Mouse (Mus musculus): ENCODE results near the gene Cdh13.

Gene Cdh13

DNA sequence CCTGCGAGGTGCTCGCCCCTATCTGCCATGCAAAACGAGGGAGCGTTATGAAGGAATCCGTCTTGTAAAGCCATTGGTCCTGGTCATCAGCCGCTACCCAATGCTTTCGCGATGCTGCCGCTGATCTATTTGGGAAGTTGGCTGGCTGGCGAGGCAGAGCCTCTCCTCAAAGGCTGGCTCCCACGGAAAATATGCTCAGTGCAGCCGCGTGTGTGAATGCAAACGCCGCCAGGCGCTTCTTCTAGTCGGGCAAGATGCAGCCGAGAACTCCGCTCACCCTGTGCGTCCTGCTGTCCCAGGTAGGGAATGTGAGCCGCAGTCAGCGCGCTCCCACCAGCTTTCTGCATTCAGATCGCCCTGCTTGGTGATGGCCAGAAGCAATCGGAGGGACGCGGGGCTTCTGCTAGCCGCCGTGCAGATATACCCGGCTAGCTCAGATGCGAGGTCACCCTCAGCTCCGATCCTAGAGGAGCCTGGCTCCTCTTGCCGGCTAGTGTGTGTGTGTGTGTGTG lies at the start of gene Cdh13:
TSS of gene Cdh13 (plus strand) at position 134 of the 512 bp plus-strand sequence.
- DNase-seq (ENCODE audit: low spot score): no peak

DNA sequence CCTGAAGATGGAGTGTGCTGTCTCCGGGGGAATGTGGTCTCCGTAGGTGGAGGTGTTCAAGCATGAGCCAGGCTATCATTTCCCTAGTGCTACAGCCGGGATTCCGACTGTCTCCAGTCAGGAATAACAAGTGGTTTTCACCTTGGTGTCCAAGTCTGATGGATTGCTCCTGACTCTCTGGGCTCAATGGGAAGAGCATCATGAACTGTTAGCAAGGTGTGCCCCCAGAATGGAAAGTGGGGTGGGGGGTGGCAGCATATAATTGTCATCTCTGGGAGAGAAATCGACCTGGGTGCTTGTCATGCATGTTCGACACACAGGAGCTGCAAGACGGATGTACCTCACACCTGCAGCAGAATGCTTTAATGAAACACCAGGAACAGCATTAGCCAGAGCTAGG lies 47.9 kb upstream of the Cdh13 start:
- DNase-seq (ENCODE audit: low spot score): no peak

DNA sequence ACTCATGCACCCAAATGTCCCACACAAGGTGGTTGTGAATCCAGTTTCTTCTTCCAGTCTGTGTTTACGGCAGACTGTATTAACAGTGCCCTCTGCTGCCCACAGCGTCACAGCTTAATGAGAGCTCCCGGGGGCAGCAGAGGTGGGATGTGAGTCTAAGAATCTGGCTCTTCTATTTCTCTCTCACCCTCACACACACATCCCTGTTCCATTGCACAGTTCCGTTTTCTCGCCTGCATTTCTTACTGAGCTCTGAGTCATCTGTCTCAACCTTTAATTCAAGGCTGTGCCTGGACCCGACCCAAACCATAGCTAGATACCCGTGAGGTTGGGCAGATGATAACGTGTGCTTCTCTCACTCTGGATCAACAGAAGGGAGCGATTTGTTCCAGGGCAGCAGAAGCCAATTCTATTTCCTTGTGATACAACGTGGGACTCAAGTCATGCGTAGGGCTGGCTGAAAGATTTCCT lies 46.3 kb upstream of the Cdh13 start:
- no peak for DNase-seq (ENCODE audit: low spot score)

DNA sequence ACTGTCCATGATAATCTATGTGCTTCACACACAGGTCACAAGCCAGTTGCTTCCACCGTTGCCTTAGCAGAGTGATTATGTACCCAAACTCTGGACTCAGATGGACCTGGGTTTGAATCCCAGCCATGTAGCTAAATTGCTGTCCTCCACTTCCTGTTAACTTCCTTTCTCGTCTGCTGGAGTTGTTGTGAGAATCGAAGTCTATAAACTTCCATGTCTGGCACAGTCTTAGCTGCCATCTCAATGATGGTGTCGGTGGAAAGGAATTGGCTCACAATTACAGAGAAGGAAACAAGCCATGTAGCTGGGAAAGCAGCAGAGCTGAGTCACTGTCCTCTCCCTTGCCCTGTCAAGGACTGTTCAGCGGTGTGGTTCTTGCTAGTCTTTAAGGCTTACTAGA lies 45.4 kb upstream of the Cdh13 start:
- no peak for DNase-seq (ENCODE audit: low spot score)

DNA sequence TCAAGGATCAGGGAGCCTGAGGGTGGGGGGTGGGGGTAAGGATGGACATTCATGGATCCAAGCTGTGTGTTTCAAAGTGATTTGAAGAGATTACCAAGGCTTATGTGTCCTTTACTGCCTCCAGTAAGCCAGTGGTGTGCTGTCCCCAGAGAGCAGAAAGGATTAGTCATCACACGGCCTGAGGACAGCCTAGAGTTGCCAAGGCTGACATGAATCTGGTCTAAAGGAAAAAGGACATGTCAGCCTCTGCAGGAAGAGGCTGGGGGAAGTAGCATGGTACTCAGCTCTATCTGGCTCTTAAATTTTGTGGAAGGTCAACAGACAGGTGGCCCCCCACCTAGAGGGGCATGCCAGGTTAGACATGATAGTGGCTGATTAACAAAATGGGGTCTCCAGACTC lies 44.3 kb upstream of the Cdh13 start:
- no peak for DNase-seq (ENCODE audit: low spot score)

DNA sequence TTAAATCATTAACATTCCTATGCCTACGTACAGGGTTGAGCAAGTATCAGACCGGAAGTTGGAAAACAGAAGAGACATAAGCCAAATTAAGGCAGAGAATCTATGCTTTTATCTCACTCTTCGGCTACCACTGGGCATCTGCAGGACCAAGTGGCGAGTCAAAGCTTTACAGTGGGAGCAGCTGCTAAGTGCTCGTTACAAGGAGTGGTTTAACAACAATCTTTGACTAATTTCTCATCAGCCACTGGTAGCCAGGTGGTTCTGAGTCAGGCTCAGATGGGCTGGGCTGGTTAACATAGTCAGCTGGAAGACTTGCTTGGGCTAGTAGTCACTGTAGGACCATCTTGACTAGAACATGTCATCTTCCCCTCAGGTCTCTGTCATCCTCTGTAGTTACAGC lies 34.2 kb upstream of the Cdh13 start:
- no peak for DNase-seq (ENCODE audit: low spot score)

DNA sequence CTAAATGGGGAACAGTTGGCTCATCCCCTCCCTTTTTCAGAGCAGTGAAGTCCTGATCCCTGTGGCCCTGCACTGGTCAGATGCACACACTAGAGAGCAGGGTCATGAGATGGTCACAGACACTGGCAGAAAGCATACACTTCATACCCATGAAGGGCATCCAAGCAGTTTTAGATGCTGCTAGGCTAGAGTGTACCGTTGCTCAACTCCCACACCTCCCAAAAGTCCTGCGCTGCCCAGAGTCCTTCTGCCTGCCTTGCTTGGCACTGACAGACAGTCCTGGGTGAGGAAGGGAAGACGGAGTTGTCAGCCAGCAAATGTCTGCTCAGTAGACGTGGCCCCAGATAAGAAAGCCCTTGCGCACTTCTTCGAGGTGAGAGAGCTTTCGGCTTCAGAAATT lies 33.6 kb upstream of the Cdh13 start:
- DNase-seq (ENCODE audit: low spot score): no peak

DNA sequence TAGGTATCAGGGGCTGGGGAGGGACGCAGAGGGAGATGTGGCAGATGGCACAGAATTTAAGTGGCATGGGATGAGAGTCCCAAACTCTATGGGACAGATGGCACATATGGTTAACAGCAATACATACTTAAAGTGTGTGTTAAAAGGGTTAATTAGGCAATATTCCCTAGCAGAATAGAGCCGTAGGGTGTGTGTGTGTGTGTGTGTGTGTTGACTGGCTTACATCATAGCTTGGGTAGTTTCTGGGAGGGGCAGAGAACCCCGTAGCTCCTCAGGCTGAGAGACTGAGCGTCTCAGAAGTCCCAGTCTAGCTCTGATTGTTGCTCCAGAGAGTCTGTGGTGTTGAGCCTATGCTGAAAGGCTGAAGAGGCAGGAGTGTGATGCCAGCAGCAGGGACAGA lies 20.4 kb upstream of the Cdh13 start:
- DNase-seq (ENCODE audit: low spot score): no peak

DNA sequence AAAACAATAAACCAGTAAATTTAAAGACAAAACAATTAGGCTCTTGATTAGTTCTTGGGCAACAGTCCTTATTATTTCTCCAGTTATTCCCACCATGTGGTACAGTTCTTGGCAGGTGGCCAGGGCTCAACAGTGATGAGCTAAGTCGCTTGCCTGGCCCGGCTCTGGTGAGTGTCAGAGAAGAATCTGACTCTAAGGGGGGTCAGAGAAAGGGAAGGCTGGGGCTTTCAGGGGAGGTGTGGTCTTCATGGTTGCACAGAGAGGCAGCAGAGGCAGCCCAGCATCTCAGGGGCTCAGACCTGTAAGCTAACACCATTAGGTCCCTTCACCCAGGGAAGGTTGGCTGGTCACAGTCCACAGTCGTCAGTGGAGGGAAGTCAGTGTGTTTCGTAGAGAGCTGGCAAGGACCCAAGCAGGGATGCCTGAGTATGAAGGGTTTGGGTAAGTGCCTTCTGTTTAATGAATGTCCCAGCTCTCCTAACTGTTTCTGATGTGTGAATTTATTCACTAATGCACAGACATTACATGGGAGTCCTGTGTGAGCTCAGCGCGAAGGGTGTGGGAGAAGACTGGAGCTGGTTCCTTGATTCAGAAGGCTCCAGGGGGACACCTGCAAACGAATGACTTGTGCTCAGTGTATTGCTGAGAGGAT lies 12.7 kb upstream of the Cdh13 start:
- DNase-seq (ENCODE audit: low spot score): no peak

DNA sequence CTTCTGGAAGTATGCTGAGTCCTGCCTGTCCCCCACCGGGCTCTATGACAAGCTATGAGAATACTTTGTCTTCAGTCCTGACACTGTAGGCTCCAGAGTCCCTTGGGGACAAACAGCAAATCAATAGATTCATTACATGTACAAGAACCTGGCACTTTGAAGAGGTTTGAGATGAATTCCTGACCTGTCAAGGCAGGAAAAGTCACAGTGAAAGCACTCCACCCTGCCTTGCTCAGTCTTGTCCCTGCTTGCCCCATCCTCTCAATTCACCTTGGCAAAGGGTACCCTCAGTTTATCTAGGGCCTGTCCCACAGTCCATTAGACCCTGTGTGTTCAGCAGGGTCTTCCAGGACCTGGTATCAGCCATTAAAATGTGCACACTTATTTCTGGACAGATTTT lies 11.0 kb upstream of the Cdh13 start:
- no peak for DNase-seq (ENCODE audit: low spot score)

DNA sequence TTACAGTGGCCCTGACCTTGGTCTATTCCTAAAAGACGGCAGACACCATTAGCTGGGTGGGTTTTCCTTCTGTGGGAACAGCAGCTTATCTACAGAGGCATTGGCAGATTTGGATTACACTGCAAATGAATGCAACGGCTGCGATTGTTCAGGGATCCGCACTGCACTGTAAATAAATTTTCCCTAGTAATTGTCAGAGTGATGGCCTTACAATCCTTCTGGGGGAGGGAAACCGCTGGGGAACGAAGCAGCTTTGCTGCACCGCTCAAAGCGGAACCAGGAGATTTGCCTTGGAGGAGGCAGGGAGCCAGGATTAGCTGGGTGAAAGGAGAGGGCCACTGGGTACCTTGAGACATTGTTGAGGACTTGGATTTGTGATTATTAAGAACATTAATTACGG lies 9.3 kb upstream of the Cdh13 start:
- no peak for DNase-seq (ENCODE audit: low spot score)

DNA sequence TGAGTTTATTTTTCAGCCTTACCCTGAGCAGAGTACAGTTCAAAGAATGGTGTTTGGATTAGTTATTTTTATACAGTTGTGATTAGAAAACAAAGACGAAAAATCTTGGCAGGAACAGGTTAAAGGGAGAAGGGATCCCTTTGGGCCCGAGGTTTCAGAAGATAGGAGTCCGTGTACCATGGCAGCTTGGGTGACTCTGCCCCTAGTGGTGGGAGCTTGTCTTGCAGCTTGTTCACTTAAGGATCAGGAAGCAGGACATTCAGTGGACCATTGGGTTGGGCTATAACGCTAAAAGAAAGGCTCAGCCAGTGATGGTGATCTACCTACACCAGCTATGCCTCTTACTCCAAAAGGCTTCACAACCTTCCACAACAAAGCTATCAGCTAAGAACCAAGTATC lies 8.8 kb upstream of the Cdh13 start:
- DNase-seq (ENCODE audit: low spot score): peak; percentile 41

DNA sequence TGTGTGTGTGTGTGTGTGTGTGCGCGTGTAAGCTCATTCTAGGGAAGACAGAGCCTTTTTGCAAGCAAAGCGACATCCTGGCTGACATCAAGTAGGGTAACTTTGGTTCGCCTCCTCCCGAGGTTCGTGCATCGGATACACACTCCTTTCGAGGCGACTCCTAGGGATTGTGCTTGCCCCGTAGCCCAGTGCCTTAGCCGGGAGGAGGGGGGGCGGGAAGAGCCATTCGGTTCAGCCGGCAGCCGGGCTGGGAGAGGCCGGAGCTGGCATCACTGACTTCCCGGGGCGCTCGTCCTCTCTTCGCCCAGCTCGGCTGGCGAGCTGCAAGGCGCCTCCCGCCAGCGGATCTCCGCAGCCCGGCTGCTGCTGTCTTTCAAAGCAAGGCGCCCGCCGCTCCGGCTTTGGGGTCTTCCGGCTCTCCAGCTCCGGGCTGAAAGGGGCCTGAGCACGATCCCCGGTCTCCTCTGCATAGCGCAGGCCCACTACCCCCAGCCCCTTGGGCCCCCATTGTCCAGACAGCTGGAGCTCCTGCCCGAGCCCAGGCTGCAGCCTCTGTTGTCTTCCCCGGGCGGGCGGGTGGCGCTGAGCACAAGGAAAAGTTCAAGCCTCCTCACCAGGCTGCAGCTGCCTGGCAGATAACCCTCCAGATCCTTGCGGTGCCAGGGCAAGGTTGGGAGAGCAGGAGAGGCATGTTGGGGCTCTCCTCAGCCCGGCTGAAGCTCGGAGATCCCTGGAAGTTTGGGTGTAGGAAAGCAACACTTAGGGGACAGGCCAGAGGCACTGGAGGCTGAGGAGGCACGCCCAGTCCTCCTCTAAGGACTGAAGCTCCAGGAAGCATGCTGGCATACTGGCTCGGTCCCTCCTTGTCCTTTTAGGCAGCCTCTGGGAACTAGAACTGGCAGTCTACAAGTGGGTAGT lies 838 bp downstream of the Cdh13 start:
- DNase-seq (ENCODE audit: low spot score): no peak

DNA sequence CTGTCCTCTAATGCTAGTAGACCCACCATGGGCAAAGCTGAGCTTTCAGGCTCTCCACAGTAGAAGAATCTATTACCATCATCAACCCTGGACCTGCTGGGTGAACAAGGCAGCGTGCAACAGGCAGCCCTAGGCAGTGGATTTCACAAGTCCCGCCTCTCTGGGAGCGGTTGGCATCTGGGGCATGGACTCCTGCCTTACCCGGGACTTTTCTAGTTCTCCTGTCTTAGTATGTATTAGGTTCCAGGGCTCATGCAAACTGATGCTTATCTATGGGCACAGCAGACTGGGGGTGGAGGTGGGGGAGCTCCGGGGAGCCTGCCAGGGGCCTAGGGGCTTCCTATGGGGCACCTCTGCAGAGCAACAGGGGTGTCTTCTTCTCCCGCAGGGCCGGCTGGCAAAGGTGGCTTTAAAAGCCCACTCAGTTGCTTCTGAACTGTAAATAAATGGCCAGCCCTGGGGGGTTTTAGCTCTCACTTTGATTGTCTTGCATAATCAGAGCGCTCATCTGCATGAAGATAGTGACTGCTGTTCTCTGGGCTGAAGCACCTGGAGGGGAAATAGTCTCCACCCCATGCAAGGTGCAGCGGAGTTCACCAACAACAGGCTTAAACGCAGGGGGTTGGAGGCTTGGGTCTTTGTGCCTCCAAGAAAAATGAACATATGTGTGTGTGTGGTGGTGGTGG lies 2.2 kb downstream of the Cdh13 start:
- DNase-seq (ENCODE audit: low spot score): no peak

DNA sequence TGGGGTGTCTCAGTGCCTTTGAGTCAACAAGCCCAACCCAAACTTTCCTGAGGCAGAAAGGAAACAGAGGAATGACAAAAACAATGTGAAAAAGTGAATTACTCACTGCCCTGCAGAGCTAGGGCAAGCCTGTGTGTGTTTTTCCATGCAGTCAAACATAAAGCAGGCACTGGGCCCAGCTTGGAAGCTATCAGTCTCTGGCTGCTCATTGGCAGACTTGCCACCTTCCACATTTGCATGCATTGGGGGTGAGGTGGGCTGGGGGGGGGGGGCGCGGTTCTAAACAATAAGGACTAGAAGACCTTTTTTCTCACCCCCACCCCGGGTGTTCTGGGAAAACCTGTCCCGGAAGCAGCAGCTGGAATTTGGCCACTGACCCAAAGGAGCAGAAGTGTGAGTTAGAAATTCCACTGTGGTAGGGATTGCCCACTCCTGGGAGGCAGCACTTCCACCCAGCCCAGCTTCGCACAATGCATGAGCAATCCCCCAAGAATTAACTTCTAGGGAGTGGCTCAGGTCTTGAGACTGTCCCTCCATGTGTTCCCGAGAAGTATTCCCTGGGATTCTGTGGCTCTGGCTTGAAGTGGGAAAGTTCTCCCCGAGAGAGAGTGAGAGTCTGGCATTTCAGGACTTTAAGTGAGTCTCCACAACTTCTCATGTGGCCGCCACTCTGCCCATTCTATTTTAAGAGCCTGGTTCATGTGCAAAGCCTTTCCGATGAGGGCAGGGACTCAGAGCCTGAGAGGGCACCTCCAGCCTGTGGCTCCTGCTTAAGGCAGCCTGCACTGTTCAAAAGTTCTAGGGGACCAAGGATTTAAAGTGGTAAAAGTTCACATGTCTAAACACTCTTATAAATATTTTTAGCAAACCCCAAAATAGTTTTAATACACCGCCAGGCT lies 3.0 kb downstream of the Cdh13 start:
- DNase-seq (ENCODE audit: low spot score): peak; percentile 56

DNA sequence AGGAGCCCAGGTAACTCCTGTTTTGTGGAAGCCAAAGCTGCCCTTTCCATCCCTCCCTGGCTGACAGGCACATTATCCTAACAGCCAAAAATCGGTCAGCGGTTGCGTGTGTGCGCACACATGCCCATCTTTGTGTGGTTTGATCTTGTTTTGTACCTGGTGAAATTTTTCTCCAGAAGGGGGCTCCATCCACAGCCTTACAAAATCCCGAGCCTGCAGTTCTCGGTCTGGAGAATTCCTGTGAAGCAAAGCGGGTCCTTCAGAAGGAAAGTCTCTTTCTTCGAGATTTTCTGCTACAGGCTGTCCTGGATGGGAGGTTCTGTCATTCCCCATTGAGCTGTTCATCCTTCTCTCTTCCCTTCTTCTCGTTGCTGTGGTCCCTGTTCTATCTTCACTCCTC lies 4.0 kb downstream of the Cdh13 start:
- DNase-seq (ENCODE audit: low spot score): no peak

DNA sequence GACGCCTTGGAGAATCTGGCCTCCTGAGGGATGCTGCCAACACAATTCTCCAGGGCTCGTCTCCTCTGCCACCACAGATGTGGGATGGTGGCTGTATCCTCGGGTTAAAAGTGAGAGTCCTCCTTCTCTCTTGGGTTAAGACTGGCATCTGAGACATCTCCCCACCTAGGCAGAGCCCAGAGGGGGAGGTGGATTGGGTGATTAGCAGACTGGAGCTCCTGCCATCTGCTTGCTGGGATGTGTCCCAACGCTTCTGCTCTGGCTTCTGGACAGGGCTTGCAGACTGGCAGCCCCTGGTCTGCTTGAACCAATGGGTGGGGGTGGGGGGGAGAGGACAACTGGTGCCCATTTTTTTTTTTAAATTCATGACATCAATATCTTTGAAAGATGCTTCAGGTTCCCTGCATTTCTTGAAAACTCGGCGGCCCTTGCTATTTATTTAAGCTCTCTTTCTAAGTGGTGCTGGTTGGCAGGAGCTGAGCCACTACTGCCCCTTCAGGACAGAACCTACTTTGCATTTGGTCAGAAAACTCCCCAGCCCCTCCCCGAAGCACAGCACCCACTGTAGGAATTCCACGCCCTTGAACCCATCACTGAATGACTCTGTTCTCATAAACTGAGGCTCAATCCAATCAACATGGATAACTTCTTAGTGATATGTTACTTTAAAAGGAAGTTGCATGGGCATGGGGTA lies 4.9 kb downstream of the Cdh13 start:
- DNase-seq (ENCODE audit: low spot score): no peak

DNA sequence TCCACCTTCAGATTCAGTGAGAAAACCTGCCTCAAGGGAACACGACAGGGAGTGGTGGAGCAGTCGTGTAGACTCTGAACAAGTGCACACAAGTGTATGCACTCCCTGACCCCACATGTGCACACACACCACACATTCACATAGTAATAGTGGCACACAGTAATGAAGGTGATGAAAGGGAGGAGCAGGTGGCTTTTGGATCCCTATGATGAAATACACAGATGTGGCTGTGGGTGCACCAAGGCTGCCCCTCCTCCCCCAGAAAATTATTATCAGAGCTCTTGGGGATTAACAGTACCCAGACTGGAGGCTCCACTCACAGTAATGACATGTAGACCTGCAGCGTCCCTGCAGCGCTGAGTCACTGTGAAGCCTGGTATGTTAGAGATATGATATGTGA lies 5.6 kb downstream of the Cdh13 start:
- no peak for DNase-seq (ENCODE audit: low spot score)

DNA sequence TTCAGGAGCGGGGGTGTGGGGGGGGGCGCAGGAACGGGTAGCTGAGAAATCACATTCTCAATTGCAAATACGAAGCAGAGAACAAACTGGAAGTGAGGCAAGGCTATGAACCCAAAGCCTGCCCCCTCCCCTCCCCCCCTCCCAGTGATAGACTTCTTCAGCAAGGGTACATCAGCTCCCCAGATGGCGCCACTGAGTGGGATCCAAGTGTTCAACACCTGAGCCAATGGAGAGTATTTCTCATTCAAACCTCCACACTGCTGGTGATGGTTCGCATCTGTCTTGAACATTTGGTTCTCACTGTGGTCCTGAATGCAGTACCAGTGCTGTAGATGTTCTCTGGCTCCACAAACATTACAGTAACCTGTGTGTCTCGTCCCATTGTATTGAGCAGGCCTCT lies 6.0 kb downstream of the Cdh13 start:
- no peak for DNase-seq (ENCODE audit: low spot score)

DNA sequence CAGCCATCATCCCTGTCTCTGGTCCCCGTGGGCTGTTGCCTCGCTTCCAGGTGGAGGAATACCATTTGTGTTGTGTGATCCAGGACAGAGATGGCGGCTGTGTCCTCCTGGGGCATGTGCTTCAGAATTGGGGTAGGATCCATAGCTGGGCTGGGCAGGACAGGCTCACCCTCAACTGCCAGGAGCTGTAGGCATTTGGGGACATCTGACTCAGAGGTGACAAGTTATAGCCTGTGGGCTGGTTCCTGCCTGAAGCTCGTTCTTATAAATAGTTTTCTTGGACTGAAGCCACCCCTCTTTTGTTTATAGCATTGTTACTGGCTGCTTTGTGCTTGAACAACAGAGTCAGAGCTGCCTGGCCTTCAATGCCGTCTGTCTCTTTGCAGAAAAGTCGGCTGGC lies 6.7 kb downstream of the Cdh13 start:
- DNase-seq (ENCODE audit: low spot score): no peak

DNA sequence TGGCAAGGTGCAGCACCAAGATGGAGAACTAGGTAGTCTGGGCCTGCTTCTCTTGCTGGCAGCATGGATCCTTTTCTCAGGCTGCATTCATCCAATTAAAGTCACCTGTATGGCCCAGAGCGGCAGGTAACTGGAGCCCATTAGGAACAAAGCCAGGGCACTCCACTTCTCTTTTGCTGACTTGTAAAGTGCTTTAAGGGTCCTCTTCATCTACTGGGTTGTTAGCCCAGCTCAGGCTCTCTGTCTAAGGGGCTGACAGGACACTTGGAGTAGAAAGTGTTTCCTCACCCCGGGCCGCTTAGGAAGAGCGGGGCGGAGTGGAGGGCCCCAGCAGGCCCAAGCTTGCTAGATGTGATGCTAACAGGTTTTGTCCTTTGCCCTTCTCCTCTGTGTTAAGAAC lies 12.9 kb downstream of the Cdh13 start:
- DNase-seq (ENCODE audit: low spot score): peak; percentile 35
